Mouse (Mus musculus): ENCODE data around the gene Rps26.

Rps26 gene

DNA sequence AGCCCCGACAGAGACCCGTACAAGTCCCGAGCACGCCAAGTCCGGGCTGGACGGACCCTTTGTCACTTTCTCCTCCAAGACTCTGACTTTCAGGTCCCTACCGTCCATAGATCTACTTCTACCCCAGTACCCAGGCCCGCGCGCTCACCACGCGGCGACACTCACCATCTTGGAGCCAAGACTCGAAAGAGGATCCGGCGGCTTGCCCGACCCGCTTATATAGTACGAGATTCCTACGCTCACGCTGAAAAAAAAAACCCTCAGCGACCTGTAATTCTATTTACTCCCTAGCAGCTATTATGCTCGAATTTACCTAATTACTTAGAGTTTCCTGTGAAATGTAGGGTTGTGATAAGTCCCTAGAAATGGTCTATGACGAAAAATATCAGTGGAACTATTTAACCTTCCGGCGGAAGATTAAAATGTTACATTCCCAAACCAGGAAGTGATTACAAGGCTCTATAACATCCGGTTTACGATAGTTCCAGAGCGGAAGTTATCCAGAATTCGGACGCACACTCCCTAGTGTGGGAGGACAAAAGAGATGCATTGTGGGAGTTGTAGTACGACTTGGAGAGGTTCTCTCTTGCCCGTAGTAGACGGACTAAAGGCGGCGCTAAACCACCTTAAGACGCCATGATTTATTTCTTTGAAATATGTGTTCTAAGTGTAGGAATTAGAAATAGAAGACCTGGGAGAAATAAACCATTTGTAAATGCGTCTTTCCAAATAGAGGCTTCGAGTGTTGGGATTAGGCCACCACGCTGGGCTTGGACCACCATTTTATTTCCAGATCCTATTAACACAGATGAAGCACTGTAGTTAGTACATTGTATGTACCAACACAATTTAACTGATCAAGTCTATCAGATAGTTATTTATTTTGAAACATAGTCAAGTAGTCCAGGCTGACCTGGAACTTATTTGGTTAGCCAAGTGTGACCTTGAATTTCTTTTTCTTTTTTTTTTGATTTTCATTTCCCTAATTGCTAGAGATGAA is at the start of gene Rps26:
TSS of gene Rps26 (minus strand) at position 437 of the 1,000 bp plus-strand sequence.
- peak; percentile 75 to 86 for DNase-seq (ENCODE audit: low spot score in 2 of 2)

DNA sequence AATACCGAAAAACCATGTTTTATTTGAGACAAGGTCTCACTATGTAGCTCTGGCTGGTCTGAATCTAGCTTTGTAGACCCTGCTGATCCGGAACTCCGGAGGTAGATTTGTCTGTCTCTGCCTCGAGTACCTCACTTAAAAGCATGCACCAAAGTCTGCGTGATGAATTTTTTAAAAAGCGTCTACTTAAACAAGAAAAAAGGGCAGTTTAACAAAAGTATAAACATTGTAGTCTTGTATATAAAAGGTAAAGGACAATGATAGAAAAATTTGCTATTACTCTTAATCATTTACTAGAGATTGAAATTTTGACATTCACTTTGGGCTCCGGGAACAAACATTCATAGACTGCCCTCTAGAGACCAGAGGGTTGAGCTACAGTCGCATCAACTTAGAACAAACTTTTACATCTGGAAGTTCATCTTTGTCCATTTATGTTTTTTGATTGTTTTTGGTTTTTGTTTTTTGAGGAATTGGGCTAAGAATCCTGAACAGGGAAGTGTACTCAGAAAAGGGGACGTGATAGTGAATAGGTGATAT is 48.0 kb upstream of the Rps26 start:
- DNase-seq (ENCODE audit: low spot score in 2 of 2) = no peak

DNA sequence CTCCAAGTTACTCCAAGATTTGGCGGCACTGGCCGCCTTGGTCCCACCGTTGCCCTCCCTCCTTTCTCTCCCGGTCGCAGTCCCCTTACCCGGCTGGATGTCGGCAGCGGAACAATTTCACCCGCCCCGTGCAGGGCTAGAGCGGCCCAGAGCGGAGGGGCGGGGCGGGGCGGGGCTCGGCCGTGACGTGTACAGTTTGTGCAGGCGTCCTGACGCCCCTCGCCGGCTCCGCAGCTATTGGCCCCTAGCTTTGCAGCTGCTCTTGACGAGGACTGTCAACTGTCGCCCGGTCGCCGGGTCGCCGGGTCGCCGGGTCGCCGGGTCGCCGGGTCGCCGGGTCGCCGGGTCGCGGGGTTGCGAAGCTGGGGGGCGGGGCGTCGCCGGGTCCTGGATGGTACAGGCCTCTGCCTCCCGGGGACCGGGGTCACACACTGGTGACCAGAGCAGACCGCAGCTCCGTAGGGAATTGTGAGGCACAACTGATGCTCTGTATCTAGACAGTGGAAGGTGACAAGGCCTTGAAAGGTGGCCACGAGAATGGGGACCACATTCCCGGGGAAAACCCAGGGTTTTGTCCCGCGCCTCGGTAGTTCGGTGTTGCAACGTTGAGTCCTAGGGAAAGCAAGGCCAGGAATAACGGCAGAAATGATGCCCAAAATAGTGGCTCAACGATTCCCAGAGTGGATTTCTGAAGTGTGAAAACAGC is 47.4 kb upstream of the Rps26 start, which contains the start of gene Suox:
TSS of gene Suox (minus strand) at position 311 of the 706 bp plus-strand sequence.
- peak; percentile 71 to 76 for DNase-seq (ENCODE audit: low spot score in 2 of 2)

DNA sequence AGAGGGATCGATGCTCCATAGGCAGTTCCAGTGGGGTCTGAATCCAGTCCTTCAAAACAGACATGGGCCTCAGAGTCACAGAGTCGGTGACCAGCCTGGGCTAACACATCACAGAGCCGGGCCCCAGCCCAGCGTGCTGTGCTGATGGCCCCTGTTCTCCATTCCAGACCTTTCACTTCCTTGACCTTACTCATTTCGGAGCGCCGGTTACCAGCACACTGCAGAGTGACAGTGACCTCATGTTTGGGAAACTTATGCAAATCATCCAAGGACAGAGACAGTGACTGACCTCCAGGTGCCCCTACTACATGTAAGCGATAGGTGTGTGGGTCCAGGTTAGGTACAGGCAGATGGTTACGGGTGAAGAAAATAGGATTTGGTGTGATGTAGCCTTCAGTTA is 44.6 kb upstream of the Rps26 start:
- no peak for DNase-seq (ENCODE audit: low spot score in 2 of 2)

DNA sequence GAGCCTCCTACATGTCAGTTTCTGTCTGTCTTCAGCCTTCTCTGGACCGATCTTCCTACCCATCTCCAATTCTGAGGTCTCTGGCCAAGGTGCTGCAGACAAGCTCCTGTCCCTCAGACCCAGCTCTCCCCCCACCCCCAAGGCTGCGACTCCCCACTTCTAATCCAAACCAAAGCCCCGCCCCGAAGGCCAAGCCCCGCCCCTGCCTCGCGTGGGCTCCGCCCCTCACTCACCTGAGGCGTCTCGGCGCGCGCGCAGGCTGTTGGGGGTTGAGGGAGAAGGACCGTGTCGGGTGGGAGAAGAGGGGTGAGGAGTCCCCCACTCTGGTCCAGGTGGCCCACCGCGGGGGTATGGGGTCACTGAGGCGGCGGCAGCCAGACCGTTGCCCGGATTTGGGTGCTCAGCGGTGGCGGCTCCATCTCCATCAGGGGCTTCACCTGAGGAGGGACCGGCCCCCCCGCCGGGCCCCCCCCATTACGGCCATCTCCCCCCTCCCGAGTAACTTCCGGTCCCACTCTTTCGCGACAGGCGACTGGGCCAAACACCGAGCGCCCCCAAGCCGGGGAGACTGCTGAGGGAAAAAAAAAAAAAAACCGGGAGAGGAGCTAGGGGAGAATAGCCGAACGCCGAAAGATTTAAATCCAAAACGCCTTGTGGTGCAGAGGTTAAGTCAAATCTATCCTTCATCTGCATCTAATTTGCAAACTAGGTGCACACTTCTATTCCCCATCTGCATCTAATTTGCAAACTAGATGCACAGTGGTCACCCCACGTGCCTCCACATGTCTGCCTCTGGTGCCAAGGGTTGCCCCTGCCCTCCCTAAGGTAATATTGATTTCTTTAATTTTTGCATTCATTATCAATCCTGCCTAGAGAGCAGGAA is 42.5 kb upstream of the Rps26 start:
- peak; percentile 48 to 67 for DNase-seq (ENCODE audit: low spot score in 2 of 2)

DNA sequence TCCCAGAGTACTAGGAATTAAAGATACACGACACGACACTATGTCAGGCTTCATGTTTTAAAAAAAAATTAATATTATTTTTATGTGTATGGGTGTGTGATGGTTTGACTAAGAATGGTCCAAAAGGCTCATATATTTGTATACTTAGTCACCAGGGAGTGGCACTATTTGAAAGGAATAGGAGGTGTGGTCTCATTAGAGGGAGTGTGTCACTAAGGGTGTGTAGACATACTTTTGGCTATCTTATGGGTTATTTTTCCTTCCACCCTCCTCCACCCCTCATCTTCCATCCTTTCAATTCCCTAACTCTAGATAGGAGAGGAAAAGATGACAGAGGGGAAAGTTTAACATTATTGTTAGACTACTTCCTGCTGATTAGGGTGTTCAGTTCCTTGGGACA is 39.3 kb upstream of the Rps26 start:
- DNase-seq (ENCODE audit: low spot score in 2 of 2) = no peak

DNA sequence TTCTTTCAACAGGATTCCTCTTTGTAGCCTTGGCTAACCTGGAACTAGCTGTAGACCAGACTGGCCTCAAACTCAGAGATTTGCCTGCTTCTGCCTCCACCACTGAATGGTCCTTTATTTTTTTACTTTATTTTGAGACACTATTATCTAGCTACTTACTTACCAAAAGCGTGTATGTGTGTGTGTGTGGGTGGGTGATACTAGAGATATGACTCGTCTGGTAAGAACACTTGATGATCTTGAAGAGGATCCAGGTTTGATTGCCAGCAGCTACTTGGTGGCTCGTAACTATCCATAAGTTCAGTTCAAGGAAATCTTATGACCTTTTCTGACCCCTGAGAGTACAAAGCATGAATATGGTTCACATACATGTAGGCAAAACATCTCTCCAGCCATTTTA is 38.8 kb upstream of the Rps26 start:
- DNase-seq (ENCODE audit: low spot score in 2 of 2) = no peak

DNA sequence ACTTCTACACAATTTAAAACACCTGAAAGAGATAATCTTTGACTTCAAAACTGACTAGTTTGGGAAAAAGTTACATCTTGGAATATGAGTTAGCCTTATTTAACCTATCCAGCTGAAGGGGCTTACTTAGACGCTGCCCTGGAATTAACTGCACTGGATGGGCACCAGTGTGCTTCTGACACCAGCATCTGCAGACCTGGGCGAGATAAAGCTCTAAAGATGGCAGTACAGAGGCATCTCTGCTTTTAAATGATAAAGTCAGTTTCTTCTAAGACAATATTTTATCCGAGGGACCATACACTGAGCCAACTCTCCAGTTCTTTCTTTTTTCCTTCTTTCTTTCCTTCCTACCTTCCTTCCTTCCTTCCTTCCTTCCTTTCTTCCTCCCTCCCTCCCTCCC is 38.3 kb upstream of the Rps26 start:
- no peak for DNase-seq (ENCODE audit: low spot score in 2 of 2)

DNA sequence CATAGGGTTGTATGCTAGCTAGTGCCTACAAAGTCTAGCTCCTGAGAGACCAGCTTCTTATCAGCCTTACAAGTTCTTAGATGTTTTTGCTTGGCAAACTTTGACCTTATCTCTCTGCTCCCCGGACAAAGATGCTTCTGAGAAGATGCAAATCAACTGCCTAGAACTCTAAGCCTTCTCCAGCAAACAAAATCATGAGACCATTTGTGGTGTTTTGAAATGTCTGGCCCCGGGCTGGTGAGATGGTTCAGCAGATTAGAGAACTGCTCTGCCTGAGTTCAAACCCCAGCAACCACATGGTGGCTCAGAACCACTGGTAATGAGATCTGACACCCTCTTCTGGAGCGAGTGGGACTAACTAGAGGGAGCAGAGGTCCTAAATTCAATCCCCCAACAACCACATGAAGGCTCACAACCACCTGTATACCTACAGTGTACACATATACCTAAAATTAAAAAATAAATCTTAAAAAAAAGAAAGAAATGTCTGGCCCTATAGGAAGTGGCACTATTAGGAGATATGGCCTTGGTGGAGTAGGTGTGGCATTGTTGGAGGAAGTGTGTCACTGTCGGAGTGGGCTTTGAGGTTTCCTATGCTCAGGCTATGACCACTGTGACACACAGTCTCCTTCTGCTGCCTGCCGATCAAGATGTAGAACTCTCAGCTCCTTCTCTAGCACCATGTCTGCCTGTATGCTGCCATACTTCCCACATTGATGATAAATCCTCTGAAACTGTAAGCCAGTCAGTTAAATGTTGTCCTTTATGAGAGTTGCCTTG is 37.1 kb upstream of the Rps26 start:
- no peak for DNase-seq (ENCODE audit: low spot score in 2 of 2)

DNA sequence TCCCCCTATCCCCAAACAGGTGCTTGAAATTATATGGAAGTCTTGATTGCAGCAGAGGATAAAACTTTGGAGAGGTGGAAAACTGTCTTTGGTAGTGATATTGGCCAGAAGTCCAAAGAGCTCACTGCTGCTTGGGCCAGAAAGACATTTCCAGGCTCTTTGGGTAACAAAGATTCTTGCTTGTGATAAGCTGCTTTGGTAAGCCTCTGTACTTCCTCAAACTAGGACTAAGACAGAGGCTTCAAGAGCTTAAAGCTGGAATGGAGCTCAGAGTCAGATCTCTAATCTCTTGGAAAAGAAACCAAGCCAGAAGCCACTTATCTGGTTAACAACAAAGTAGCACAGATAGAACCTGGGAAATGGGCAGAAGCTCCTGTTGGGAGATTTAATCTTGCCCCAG is 35.9 kb upstream of the Rps26 start:
- no peak for DNase-seq (ENCODE audit: low spot score in 2 of 2)

DNA sequence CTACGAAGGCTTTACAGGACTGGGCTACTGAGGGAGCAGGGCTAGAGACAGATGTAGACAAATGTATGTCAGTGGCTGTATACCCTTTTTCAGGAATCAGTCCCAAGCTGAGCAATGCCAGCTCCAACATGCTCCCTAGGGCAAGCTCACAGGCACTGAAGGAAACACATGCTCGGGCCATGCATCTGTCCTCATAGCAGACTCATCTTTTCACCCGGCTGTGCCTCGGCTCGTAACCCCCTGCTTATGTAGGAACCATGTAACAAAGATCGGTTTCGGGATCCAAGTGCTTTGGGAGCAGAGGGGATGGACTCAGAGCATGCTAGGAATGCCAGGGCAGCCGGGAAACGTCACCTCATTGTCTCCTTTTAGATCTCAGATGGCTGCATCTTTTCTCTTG is 32.9 kb upstream of the Rps26 start:
- DNase-seq (ENCODE audit: low spot score in 2 of 2) = no peak

DNA sequence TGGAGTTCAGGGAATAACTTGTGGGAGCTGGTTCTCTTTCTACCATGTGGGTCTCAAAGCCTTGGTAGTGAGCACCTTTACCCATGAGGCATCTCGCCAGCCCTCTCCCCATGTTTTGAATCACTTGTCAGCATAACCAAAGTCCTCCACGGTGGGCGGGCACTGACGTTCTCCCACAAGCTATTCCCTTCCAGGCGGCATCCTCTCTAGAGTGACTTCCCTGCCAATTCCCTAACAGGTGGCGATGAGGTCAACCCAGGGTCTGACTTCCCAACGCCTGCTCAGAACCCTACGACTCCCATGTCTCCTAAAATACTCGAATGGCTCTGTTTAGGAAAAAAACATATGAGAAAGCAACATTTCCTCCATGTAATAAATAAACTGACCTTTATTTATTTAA is 31.3 kb upstream of the Rps26 start:
- no peak for DNase-seq (ENCODE audit: low spot score in 2 of 2)

DNA sequence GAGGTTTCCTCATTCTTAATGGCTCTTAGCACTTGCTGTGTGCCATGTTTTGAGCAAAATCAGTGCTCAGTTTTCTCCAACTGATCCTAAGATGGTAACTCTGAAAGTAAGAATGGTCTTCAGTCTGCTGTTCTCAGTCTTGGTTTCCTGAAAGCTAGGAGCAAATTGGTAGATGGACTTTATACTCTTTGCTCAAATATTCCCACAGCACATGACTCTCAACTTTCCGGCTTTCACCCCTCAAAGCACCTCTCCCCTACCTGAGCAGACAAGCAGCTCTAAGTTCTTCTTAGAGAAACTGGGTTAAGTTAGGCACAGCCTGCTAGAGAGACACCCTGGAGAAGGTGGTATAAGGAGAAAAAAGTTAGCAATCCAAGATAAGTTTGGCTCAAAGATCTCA is 30.2 kb upstream of the Rps26 start:
- DNase-seq (ENCODE audit: low spot score in 2 of 2) = no peak

DNA sequence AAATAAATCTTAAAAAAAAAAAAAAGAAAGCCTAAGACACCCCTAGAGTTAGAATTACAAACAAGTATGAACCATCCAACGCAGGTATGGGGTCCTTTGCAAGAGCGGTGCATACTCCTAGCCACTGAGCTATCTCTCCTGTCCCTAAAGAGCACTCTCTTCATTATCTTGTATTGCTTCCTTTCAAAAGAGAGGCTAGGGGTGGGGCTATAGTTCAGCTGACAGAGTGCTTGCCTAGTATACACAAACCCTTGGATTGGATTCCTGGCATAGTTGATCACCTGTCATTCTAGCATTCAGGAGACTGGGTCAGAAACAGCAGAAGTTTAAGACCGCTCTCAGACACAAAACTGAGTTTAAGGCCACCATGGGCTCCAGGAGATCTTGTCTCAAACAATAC is 28.7 kb upstream of the Rps26 start:
- DNase-seq (ENCODE audit: low spot score in 2 of 2) = no peak

DNA sequence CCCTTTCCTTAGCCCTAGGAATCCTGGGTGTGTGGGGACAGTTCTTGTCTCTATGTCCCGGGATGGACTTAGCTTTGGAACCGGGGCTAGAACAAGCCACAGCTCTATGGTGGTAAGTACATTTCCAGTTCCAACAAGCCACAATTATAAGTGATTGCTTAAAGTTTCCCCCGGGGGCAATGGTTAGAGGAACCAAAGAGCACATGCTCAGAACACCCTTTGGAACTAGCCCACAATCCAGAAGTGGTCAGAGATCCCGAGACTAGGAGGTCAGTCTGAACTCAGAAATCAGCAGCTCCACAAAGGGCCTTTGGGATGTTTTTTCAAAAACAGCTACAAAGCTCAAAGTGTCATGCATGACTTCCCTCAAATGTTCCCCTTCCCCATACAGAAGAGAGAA is 27.3 kb upstream of the Rps26 start:
- no peak for DNase-seq (ENCODE audit: low spot score in 2 of 2)

DNA sequence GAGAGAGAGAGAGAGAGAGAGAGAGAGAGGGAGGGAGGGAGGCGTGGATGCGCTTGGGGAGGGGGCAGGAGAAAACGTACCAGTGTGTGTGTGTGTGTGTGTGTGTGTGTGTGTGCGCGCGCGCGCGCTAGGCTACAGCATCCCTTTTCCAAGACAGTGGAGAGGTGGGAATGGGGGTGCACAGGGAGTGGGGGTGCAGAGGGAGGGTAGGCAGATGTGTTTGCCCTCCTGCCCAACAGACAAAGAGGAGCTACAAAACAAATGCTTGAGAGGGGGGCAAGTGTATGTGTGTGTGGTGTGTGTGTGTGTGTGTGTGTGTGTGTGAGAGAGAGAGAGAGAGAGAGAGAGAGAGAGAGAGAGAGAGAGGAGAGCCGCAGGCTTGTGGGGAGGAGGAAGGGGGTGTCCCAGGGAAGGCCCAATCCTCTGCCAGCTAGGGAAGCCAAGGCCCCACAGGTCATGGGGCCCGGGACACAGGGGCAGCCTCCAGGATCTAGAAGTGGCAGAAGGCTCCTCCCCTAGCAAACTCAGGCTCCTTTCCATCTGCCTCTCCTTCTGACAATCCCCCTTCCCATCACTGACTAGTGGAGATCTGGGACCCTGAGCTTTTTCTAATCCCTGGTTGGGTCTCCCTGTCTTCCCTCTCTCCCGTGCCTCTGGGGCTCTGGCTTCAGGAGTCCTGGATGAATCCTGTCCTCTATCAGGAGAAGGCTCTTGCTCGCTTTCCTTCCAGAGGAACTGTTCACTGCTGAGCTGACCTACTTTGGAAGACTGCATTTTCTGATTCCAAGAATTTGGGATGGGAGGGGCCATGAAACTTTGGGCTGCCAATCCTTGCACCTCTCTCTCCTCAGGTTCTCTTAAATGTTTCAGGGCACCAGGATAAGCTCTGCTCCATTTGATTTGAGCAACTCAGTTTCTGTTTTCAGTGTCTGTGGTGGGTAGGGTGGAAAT is 19.9 kb upstream of the Rps26 start:
- DNase-seq (ENCODE audit: low spot score in 2 of 2) = peak in 1 of 2 experiments; percentile 43

DNA sequence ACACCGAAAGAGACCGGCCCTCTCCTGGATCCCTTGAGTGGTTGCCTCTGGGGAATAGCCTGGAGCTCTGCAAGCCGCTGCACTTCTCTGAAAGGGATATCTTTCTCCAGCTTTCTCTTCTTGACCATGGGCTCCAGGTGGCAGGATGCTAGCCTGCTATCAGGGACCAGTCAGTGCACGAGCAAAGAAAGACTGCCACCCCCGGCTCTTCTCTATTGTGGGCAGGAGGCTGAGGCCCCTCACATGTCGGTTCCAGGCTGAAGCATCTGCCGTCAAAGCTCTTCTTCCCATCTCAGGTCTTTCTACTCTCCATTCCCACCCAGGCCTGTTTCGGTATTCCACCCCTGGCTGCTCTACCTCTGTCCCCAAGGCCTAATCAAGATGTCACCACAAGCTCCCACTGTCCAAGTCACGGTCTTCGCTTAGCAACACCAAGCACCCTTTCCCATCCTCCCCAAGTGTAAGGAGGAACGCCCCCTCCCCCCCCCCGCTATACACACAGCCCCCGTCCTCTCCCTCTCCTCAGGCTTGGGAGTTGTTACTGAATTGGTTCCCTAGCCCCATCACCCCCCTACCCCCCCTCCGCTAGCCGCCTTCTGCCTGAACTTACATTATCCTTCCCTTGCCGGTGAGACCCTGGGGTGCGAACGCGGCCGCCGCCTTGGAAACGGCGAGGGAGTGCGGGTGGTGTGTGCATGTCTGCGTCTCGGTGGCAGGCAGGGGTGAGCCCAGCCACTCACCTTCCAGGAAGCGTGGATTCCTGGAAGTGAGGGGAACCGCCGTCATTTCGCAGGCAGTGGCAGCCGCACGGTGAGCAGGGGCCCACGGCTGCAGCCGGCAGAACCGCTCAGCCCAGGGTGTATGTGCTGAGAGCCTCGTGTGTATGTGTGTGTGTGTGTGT is 18.8 kb upstream of the Rps26 start, which contains the start of gene Ikzf4:
TSS of gene Ikzf4 (minus strand) at position 881 of the 901 bp plus-strand sequence.
- DNase-seq (ENCODE audit: low spot score in 2 of 2) = peak in 1 of 2 experiments; percentile 42

DNA sequence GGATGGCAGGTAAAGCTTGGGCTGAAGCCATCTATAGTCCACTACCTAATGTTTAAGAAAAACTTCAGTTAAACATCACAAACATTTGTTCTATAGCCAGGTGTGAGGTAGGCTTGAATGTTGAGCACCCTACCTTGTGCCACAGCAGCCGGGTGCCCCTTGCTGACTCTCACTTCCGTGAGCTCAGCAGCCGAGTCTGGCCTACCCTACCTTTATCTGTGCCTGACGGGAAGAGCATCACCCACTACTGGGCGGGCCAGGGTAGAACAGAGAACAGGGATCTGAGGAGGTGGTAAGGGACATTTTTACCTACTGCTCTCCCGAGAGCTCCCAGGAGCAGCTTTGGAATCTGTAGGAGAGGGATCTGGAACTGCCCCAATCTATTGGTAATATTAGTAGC is 16.2 kb upstream of the Rps26 start:
- no peak for DNase-seq (ENCODE audit: low spot score in 2 of 2)

Data from urinary bladder, postnatal 4 days (tissue).